Mouse (Mus musculus) C2C12 (cell line): Measurements from ENCODE around the gene Ssbp2.

Source experiments
- CEBPB ChIP-seq: IDR thresholded peaks from one replicate; pipeline ENCODE4 v1.6.1; 2011; ENCODE audit warnings: low read depth, mild to moderate bottlenecking, control low read depth, moderate library complexity
- CTCF ChIP-seq: IDR thresholded peaks from one replicate; pipeline ENCODE4 v1.5.1; 2011; ENCODE audit not compliant: control insufficient read depth, insufficient read depth, insufficient read length
- FOSL1 ChIP-seq: IDR thresholded peaks from one replicate; pipeline ENCODE4 v1.8.0; 2011; ENCODE audit warnings: mild to moderate bottlenecking, low read length; ENCODE audit not compliant: poor library complexity, insufficient read depth, severe bottlenecking
- MAX ChIP-seq: IDR thresholded peaks from one replicate; pipeline ENCODE4 v1.6.1; 2011; ENCODE audit warnings: mild to moderate bottlenecking, control low read depth
- MYOD1 ChIP-seq: IDR thresholded peaks from one replicate; pipeline ENCODE4 v1.6.1; 2011; ENCODE audit warnings: low read depth; ENCODE audit not compliant: control insufficient read depth, insufficient read length
- MYOG ChIP-seq: IDR thresholded peaks from one replicate; pipeline ENCODE4 v1.6.1; 2011; ENCODE audit not compliant: control insufficient read depth, insufficient read length; ENCODE audit errors: extremely low read depth
- USF1 ChIP-seq: IDR thresholded peaks from one replicate; pipeline ENCODE4 v1.6.1; 2011; ENCODE audit warnings: low read depth, mild to moderate bottlenecking, control low read depth, moderate library complexity

GRCm38 (mm10) chr13:91462395-91462794 is 2.3 kb downstream of the Ssbp2 start:
- TF ChIP-seq CTCF = no peak
- no peak for TF ChIP-seq MYOG
- no peak for TF ChIP-seq MAX
- no peak for TF ChIP-seq MYOD1
- no peak for TF ChIP-seq USF1
- TF ChIP-seq CEBPB = no peak
- no peak for TF ChIP-seq FOSL1
